Mouse (Mus musculus) kidney, postnatal 0 days (tissue): ENCODE measurements at regions not wholly inside any gene's neighbourhood (a gene's known extent, or its start where the extent isn't known, plus 50 kb on each side); places are given as distances from the start of the nearest gene placed in this dataset.

ENCODE experiments used
- ATAC-seq: fragments of 200-750 bp; cut with Nextera tagmentation; replicated peaks from 2 replicates; pipeline ENCODE4 v1.8.0; 2017; ENCODE audit warnings: low read depth, moderate number of reproducible peaks, moderate TSS enrichment, moderate library complexity; ENCODE audit not compliant: low FRiP score
- DNase-seq: peaks from one replicate; pipeline ENCODE4 v3.0.0-alpha.2; 2016; ENCODE audit warnings: low spot score
- H3K27ac ChIP-seq: fragments of 300-500 bp; sonication (generic); 2 replicates; pipeline ENCODE4 v1.5.1; 2014; ENCODE audit warnings: mild to moderate bottlenecking
- H3K27me3 ChIP-seq: fragments of 300-500 bp; sonication (generic); 2 replicates; pipeline ENCODE4 v1.6.1; 2014; ENCODE audit warnings: low read length, mixed read lengths; ENCODE audit not compliant: insufficient read depth
- H3K36me3 ChIP-seq: fragments of 300-500 bp; sonication (generic); 2 replicates; pipeline ENCODE4 v1.6.1; 2014; ENCODE audit warnings: low read length, mixed read lengths; ENCODE audit not compliant: insufficient read depth
- H3K4me1 ChIP-seq: fragments of 300-500 bp; sonication (generic); replicated peaks from 2 replicates; pipeline ENCODE4 v1.6.1; 2014; ENCODE audit warnings: antibody characterized with exemption, low read length, mixed read lengths; ENCODE audit not compliant: insufficient read depth
- H3K4me2 ChIP-seq: fragments of 300-500 bp; sonication (generic); 2 replicates; pipeline ENCODE4 v1.6.1; 2014; ENCODE audit warnings: mild to moderate bottlenecking, low read length, moderate library complexity, mixed read lengths
- H3K4me3 ChIP-seq: fragments of 300-500 bp; sonication (generic); replicated peaks from 2 replicates; pipeline ENCODE4 v1.5.1; 2014; ENCODE audit warnings: low read depth, low read length
- H3K9ac ChIP-seq: fragments of 300-500 bp; sonication (generic); 2 replicates; pipeline ENCODE4 v1.6.1; 2014; ENCODE audit warnings: low read depth, low read length
- H3K9me3 ChIP-seq: fragments of 300-500 bp; sonication (generic); replicated peaks from 2 replicates; pipeline ENCODE4 v1.6.1; 2016; ENCODE audit warnings: low read length, inconsistent platforms, mixed read lengths
- CTCF ChIP-seq: IDR thresholded peaks from 2 replicates; pipeline ENCODE4 v1.5.1; 2016; ENCODE audit warnings: antibody characterized with exemption, low read depth, mild to moderate bottlenecking, moderate library complexity
- WGBS: fragments of 180-500 bp; shearing (Covaris S2); extraction: QIAGEN DNeasy Blood & Tissue Kit; methylation state at CpG from one replicate; pipeline ENCODE4 v1.1.7; 2014; 5-methylcytosine and 5-hydroxymethylcytosine counted together

DNA sequence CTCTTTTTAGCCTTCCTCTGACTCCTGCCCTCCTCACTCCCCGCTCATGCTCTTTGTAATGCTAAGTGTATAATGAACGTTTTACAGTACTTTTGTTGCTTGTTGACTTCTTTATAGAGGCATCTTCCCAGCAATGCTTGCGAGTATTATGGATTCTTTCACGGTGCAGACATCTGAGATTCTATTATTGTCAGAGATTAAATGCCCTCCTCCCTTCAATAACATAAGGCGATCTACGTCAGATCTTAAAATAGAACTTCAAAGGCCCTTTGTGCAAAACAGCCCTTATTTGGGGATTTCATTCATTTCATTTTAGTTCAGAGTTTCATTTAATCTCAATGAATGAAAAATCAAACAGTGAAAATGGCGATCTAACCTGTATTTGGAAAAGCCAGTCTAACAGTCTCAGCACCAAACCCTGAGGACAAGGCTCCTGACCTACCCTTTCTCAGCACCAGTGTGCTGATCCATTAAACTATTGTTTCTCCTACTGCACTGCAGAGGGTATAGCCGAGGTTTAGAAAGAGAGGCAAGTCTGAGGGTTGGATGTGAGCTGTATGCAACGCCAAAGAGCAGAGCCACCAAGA, 257.3 kb upstream of the Atp10a start:
- H3K4me3 ChIP-seq: peak overlapping the region; percentile 50
- ATAC-seq (peak; percentile 87; the same call in 1 of the 2 replicates), DNase-seq (no peak)
- TF ChIP-seq CTCF: no peak
- H3K27ac ChIP-seq: peak overlapping the region; percentile 74; the same call in 1 of the 2 replicates
- H3K4me1 ChIP-seq: no peaks in the 10 kb centered on the region
- peak overlapping the region; percentile 60 for H3K4me2 ChIP-seq
- H3K9me3 ChIP-seq: no peaks in the 10 kb centered on the region
- peak overlapping the region; percentile 55 for H3K9ac ChIP-seq
- under 1% methylated on average over 9 of the region's 9 CpGs for WGBS
- H3K36me3 ChIP-seq: no peaks in the 10 kb centered on the region
- no peaks in the 10 kb centered on the region for H3K27me3 ChIP-seq

DNA sequence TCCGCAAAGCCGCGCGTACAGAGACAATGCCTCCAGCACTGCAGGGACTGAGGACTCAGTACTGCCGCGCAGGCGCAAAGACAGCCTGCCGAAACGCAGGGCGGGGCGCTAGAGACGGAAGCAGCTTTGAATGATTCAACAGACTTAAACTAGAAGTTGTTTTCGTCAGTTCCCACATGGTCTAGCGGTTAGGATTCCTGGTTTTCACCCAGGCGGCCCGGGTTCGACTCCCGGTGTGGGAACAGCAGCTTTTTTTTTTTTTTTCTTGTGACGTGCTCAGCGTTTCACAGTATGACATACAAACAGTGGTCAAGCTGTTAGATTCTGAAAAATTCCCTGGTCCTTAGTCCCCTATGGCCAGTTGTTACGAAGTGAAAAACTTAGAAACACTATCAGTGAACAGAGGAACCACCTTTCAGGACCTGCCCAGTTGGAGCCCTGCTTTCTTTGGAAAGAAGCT, 256.8 kb upstream of the Atp10a start:
- ATAC-seq: peak; percentile 97
- 0 out of 2 replicates have a peak, but pooled peaks have one; percentile 20 for TF ChIP-seq CTCF
- no peaks in the 10 kb centered on the region for H3K27me3 ChIP-seq
- no peaks in the 10 kb centered on the region for H3K9me3 ChIP-seq
- peak overlapping the region; percentile 74; the same call in 1 of the 2 replicates for H3K27ac ChIP-seq
- WGBS: under 1% methylated on average over 21 of the region's 21 CpGs
- no peaks in the 10 kb centered on the region for H3K4me1 ChIP-seq
- peak; percentile 96 for DNase-seq
- peak overlapping the region; percentile 60 for H3K4me2 ChIP-seq
- peak overlapping the region; percentile 55; the same call in 1 of the 2 replicates for H3K9ac ChIP-seq
- H3K36me3 ChIP-seq: no peaks in the 10 kb centered on the region
- peak overlapping the region; percentile 50 for H3K4me3 ChIP-seq

DNA sequence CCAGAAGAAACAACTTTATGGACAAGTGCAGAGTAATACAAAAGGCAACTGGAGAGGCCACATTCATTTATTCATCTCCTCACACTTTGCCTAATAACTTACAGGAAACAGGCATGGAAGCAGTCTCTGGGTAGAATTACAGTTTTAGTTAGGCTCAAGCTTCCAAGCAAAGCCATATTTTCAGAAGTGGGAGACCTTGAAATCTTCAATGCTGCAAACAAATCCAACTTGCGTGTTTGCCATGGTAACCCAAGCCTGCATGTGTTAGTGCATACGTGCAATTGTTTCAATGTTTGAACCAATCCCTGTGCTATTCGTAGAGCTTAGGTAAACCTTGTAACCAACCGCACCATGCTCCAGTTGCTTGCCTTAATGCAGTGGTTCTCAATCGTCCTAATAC, 256.3 kb upstream of the Atp10a start:
- Histone ChIP-seq H3K4me3 (peak overlapping the region; percentile 50), H3K4me2 (peak overlapping the region; percentile 60), H3K9ac (peak overlapping the region; percentile 46; the same call in 1 of the 2 replicates), H3K27ac (0 out of 2 replicates have a peak overlapping the region, but pooled peaks have one; percentile 42), H3K36me3 (no peaks in the 10 kb centered on the region), H3K9me3 (no peaks in the 10 kb centered on the region), H3K27me3 (no peaks in the 10 kb centered on the region), H3K4me1 (no peaks in the 10 kb centered on the region)
- ATAC-seq (no peak), DNase-seq (no peak)
- TF ChIP-seq CTCF: no peak
- 38% methylated on average over 5 of the region's 5 CpGs for WGBS

DNA sequence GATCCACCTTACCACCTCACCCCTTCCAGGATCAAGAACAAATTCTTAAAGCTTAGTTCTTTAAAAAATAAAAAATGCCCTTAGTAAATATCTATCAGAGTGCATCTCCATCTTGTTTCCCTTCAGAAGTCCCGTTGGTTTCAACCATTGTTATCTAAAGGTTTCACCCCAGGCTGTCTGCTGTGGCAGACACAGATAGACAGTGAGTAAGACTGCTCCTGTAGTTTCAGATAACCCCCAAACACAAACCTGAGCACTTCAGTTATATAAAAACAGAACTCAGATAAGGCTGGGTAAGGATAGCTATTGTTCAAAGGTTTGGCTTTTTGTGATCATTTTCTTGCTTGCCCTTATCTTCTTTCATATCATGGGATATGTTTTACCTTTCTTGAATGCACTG, 255.4 kb upstream of the Atp10a start:
- no peak overlapping the region for H3K27ac ChIP-seq
- H3K36me3 ChIP-seq: no peaks in the 10 kb centered on the region
- no peak overlapping the region for H3K4me3 ChIP-seq
- 82% methylated on average over 1 of the region's 1 CpGs for WGBS
- H3K9me3 ChIP-seq: no peaks in the 10 kb centered on the region
- ATAC-seq: no peak
- TF ChIP-seq CTCF: no peak
- no peaks in the 10 kb centered on the region for H3K27me3 ChIP-seq
- no peaks in the 10 kb centered on the region for H3K4me1 ChIP-seq
- H3K4me2 ChIP-seq: no peak overlapping the region
- no peak for DNase-seq
- H3K9ac ChIP-seq: no peak overlapping the region

DNA sequence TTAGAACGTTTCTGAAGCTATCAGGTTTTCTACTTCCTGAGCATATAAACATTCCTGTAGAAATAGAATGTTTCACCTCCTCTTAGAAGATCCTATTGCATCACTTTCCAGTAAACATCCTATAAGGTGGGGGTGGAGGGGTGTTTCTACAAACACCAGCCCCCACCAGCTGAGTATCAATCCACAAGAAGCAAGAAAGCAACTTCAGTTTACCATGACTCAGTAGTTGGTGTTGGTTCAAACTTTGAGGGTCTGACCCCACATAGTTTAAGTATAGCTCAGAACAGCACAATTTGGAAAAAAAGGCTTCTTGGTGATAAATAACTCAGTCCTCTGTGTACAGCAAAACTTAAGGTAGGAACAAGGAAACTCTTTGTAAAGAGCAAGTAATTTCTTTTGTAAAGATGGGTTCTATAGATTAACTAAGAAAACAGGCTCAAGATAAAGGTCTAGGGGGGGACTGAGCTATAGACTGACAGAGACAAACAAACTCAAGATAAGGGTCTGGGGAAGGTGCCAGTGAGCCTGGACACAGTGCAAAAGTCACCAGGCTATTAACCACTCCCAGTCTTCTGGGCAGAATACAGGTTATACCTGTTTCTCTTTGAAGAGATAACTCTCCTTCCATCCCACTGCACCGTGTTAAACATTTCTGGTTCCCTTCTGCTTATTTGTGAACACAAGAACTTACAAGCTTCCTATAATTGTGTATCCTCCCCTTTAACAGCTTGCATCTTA, 218.9 kb upstream of the Atp10a start:
- Histone ChIP-seq H3K9ac (no peak overlapping the region), H3K4me3 (no peak overlapping the region), H3K4me2 (no peak overlapping the region), H3K36me3 (no peaks in the 10 kb centered on the region), H3K4me1 (no peaks in the 10 kb centered on the region), H3K27me3 (no peaks in the 10 kb centered on the region), H3K9me3 (no peaks in the 10 kb centered on the region), H3K27ac (no peak overlapping the region)
- WGBS: 49% methylated on average over 2 of the region's 2 CpGs
- no peak for TF ChIP-seq CTCF
- ATAC-seq (no peak), DNase-seq (no peak)

DNA sequence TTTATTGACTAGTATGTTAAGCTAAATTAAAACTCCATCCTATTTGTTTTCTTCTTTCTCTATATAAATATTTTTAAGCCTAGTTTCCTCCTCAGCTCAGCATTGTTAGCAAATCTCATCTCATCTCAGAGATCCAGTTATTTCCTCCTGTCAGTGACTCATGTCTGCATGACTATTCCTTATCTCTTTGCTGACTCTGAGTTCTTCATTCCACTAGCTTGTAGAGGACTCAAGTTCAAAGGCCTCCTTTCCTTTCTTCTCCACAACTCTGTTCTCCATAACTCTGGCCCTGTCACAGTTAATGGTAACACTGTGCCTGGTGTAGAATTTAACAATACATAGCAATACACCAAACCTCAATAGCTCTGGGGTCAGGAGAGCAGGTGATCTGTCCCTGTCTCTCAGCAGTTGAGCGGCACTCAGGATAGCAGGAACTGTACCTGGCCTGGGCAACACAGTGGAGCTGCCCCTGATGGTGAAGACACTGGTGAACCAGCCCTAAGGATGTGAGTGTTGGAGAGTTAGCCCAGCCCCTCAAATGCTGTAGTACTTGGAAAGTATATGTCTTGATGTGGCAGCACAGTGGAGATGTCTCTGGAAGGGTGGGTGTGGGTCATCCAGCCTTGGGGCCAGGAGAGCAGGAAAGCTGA, 213.3 kb upstream of the Atp10a start:
- Histone ChIP-seq H3K36me3 (no peaks in the 10 kb centered on the region), H3K27me3 (no peaks in the 10 kb centered on the region), H3K4me3 (no peak overlapping the region), H3K9ac (no peak overlapping the region), H3K9me3 (no peaks in the 10 kb centered on the region), H3K4me2 (no peak overlapping the region), H3K4me1 (no peaks in the 10 kb centered on the region), H3K27ac (no peak overlapping the region)
- WGBS: 83% methylated on average over 1 of the region's 1 CpGs
- ATAC-seq (no peak), DNase-seq (no peak)
- no peak for TF ChIP-seq CTCF
